Mouse (Mus musculus): ENCODE measurements around the gene Baiap2.

GRCm38 (mm10) chr11:119905794-119906193, 36.8 kb upstream of the Baiap2 start:
- TF ChIP-seq TAL1 (IDR thresholded peaks at IDR 0.05; ENCODE audit: low read length), result no peak
- no peak for TF ChIP-seq GATA1 (IDR thresholded peaks at IDR 0.05; ENCODE audit: low read length)
